Mouse (Mus musculus) heart, embryonic 10.5 days (tissue): ENCODE results near the gene BC049715. TPM values are rescaled to one million over a fixed set of nuclear protein-coding genes. Genes with fewer than 3 reads are reported as not detected.

Source experiments
- DNase-seq: peaks from one replicate; pipeline ENCODE4 v3.0.0-alpha.2; 2017; ENCODE audit warnings: low spot score
- H3K27ac ChIP-seq: fragments of 300-500 bp; sonication (generic); 2 replicates; pipeline ENCODE4 v1.5.1; 2016; ENCODE audit warnings: mild to moderate bottlenecking
- H3K27me3 ChIP-seq: fragments of 300-500 bp; sonication (generic); 2 replicates; pipeline ENCODE4 v1.6.1; 2016; ENCODE audit warnings: mild to moderate bottlenecking; ENCODE audit not compliant: poor library complexity, insufficient read depth, severe bottlenecking
- H3K36me3 ChIP-seq: fragments of 300-500 bp; sonication (generic); 2 replicates; pipeline ENCODE4 v1.6.1; 2016; ENCODE audit warnings: mild to moderate bottlenecking, moderate library complexity
- H3K4me1 ChIP-seq: fragments of 300-500 bp; sonication (generic); 2 replicates; pipeline ENCODE4 v1.6.1; 2016; ENCODE audit warnings: mild to moderate bottlenecking
- H3K4me3 ChIP-seq: fragments of 300-500 bp; sonication (generic); 2 replicates; pipeline ENCODE4 v1.5.1; 2016; ENCODE audit warnings: mild to moderate bottlenecking, moderate library complexity
- H3K9me3 ChIP-seq: fragments of 300-500 bp; sonication (generic); 2 replicates; pipeline ENCODE4 v1.6.1; 2016; ENCODE audit warnings: mild to moderate bottlenecking, moderate library complexity
- WGBS: fragments of 180-500 bp; shearing (Covaris S2); methylation state at CpG from one replicate; pipeline ENCODE4 v1.1.7; 2016; 5-methylcytosine and 5-hydroxymethylcytosine counted together
- polyA plus RNA-seq: library from polyadenylated mRNA; unstranded; fragments of >200 nt; fragmentation: Nextera tagmentation; extraction: Ambion mirVana; gene quantifications from 2 replicates; pipeline ENCODE4 v1.2.1, GENCODE M21; 2016

The BC049715 gene
- polyA plus RNA-seq, 1 experiment from 2014 or later: 2.4 TPM

DNA sequence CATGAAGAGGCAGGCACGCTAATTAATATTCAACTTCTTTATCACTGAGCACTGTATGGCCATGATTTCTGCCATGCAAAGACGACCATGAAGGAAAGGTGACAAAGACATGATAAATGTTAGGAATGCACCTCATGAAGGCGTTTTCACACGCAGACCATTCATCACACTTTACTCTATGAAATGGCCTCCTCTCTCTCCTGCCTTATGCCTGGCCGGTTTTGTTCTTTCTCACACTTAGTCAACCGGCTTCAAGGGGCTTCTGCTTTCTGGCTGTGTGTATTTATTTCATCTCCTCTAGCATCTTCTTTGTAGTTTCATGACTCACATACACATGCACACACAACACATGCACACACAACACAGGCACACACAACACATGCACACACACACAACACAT, 26.2 kb upstream of the BC049715 start:
- Histone ChIP-seq H3K27ac (no peak overlapping the region), H3K4me1 (peaks cover 8% of the 10 kb centered on the region; the same call in 1 of the 2 replicates), H3K9me3 (no peaks in the 10 kb centered on the region), H3K27me3 (no peaks in the 10 kb centered on the region), H3K4me3 (no peak overlapping the region), H3K36me3 (no peaks in the 10 kb centered on the region)
- 84% methylated on average over 6 of the region's 6 CpGs for WGBS
- no peak for DNase-seq

DNA sequence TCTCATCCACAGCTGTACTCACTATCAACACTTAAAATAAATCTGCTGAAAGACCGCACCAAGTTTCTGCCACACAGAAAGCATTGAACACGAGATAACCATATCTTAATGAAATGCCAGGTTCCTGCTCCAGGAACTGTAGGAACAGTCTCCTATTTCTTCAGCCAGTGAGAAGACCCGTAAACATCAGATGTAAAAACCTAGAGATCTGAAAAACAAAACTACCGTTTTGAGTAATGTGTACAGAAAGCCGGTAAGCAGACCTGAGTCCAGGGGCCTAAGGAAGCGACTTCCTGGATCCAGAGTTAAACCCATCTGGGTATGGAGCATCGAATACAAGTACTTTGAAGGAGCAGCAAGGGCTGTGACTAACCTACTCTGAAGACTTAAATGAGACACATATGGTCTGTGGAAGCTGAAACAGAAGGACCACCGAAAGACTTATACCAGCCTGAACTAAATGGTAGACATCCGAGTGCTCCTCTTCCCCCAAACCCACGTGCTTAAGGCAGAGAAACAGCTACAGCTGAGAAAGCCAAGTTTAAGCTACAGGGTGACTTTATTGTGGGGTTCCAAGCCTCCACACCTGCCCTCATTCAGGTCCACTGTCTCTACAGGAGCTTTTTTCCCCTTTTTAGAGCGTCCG, 24.2 kb upstream of the BC049715 start:
- DNase-seq: no peak
- H3K4me1 ChIP-seq: peaks cover 13% of the 10 kb centered on the region; the same call in 1 of the 2 replicates
- H3K9me3 ChIP-seq: no peaks in the 10 kb centered on the region
- WGBS: 13% methylated on average over 12 of the region's 12 CpGs
- H3K36me3 ChIP-seq: no peaks in the 10 kb centered on the region
- peak overlapping the region; percentile 73 for H3K4me3 ChIP-seq
- peak overlapping the region; percentile 98 for H3K27ac ChIP-seq
- H3K27me3 ChIP-seq: no peaks in the 10 kb centered on the region

DNA sequence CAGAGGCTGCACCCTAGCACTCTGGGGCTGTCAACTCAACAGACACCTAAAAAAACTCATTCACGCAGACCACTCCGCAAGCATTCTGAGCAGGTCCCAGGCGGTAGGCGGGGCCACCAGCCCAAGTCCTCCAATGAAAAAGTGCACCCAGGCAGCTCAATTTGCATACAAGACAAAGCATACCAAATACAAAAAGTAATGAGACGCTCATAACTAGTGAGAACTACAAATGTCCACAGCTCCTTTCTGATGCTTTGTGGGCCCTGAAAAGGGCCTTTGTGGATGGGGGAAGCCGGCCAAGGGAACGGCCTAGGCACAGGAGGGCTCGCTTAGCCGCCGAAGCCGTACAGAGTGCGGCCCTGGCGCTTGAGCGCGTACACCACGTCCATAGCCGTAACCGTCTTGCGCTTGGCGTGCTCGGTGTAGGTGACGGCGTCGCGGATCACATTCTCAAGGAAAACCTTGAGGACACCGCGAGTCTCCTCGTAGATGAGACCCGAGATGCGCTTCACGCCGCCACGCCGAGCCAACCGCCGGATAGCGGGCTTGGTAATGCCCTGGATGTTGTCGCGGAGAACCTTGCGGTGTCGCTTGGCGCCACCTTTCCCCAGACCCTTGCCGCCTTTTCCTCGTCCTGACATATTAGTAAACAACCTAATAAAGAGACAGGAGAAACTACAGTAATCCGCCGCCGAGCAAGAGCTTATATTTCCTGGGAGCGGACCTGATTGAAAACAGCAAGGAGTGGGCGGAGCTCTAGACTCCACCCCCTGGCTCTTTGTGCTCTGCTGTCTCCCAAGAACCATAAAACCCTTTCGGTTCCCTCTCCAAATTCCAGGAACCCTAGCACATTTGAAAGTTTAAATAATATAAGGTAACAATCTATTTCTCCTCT, 23.4 kb upstream of the BC049715 start, which contains the start of gene Hist4h4:
TSS of gene Hist4h4 (minus strand) at position 677 of the 895 bp plus-strand sequence.
- H3K27ac ChIP-seq: peak within 1 kb of the TSS; percentile 98
- H3K27me3 ChIP-seq: no peaks in the 10 kb centered on the region
- H3K9me3 ChIP-seq: no peaks in the 10 kb centered on the region
- H3K36me3 ChIP-seq: no peaks in the 10 kb centered on the region
- H3K4me1 ChIP-seq: peaks cover 16% of the 10 kb centered on the region; the same call in 1 of the 2 replicates
- peak; percentile 95 for DNase-seq
- peak within 1 kb of the TSS; percentile 73 for H3K4me3 ChIP-seq
- WGBS: under 1% methylated on average over 50 of the region's 50 CpGs

DNA sequence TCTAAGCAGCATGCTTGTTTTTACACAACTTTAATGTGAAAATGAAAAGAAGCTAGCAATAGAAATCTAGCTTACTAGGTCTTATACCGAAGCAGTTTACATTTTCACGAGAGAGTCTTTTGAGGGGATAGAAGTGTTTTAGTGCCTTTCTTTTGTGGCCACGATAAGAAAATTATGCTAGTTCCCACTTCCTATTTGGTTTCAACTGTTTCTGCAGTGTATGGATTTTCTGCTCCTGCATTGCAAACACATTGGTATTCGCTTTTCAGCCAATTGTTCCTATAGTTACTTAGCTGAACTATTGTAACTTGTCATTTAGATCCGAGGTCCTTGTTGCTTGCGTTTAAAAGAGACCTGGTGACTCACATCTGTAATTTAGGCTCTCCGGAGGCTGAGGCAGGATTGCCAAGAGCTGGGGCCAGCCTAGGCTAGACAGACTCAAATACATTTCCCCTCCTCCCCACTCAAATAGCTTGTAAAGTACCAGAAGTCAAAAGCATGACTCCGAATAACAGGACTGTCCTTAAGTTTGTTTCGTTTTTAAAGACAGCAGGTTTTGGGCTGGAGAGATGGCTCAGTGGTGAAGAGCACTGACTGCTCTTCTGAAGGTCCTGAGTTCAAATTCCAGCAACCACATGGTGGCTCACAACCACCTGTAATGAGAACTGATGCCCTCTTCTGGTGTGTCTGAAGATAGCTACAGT, 22.6 kb upstream of the BC049715 start:
- Histone ChIP-seq H3K27ac (peak overlapping the region; percentile 98), H3K27me3 (no peaks in the 10 kb centered on the region), H3K9me3 (no peaks in the 10 kb centered on the region), H3K4me1 (peaks cover 24% of the 10 kb centered on the region), H3K4me3 (peak overlapping the region; percentile 73), H3K36me3 (no peaks in the 10 kb centered on the region)
- WGBS: 38% methylated on average over 9 of the region's 9 CpGs
- no peak for DNase-seq

DNA sequence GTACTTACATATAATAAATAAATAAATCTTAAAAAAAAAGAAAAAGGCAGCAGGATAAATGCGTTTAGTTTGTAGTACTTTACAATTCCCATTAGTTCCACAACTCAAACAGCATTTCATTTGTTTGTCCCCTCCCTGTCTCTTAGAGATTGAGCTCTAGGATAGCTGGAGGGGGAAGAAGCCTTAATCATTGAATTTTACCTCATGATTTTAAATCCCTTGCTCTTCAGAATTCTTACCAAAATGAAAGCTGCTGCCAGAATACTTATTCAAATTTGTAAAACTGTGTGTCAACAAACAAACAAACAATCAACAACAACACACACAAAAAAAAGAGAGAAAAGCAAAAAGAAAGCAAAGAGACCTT, 22.0 kb upstream of the BC049715 start:
- 75% methylated on average over 1 of the region's 1 CpGs for WGBS
- Histone ChIP-seq H3K27ac (no peak overlapping the region), H3K4me1 (peaks cover 24% of the 10 kb centered on the region), H3K27me3 (no peaks in the 10 kb centered on the region), H3K9me3 (no peaks in the 10 kb centered on the region), H3K36me3 (no peaks in the 10 kb centered on the region), H3K4me3 (no peak overlapping the region)
- no peak for DNase-seq

DNA sequence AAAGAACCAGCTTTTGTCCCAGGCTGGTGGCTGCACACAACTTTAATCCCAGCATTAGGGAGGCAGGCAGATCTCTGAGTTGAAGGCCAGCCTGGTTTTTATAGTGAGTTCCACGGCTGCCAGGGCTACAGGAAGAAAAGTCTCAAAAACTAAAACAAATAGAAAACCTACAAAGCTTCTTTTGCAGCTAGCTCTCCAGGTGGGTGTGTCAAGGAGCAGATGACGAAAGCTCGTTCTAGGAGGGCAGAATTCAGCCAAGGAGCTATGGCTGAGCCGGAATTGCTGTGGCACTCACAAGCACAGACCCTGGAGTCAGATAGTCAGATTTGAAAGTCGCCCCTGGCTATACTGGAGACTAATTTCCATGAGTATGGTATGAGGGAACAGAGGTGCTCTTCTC, 20.6 kb upstream of the BC049715 start:
- H3K27ac ChIP-seq: peak overlapping the region; percentile 87
- peak overlapping the region; percentile 85 for H3K4me3 ChIP-seq
- H3K9me3 ChIP-seq: no peaks in the 10 kb centered on the region
- no peaks in the 10 kb centered on the region for H3K36me3 ChIP-seq
- peaks cover 24% of the 10 kb centered on the region for H3K4me1 ChIP-seq
- no peaks in the 10 kb centered on the region for H3K27me3 ChIP-seq
- DNase-seq: no peak
- WGBS: 65% methylated on average over 5 of the region's 5 CpGs

DNA sequence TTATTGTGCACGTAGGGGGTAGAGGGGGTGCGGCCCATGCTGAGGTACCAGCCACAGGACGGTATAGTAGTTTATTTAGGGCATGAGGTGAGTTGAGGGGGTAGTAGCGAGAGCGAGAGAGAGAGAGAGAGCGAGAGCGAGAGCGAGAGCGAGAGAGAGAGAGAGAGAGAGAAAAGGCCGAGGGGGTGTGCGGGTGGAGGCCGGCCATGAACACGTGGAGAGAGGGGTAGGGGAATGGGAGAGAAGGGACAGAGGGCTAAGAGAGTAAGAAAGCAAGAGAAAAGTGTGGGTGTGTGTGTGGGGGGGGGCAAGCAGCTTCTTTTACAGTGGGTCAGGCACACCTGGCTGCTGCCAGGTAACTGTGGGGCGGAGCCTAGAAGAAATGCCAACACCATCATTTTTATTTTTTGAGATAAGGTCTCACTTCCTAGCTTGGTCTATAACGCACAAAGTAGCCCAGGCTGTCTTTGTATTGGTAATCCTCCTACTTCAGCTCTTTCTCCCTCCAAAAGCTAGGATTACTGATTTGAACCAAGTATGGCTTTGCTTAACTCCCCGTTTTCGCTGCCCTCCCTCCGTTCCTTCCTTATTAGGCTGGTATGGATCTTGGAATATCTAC, 19.9 kb upstream of the BC049715 start:
- Histone ChIP-seq H3K27ac (peak overlapping the region; percentile 87), H3K9me3 (no peaks in the 10 kb centered on the region)

DNA sequence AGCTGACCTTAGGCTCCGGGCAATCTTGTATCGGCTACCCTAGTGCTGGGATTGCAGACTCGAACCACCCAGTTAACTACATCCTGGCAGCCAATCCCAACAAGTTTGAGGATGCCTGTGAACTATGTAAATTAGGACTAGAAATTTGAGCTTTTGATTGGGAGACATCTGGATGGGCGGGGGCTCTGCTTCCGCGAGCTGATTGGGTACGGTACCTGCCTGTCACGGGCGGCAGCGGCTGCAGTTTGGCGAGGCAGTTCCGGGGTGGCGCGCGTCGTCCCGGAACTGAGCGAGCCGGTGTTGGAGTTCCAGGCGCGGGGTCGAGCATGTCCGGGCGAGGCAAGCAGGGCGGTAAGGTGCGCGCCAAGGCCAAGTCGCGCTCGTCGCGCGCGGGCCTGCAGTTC, 19.4 kb upstream of the BC049715 start, which contains the start of gene H2afj:
TSS of gene H2afj (plus strand) at position 231 of the 404 bp plus-strand sequence.
- Histone ChIP-seq H3K4me3 (peak within 1 kb of the TSS; percentile 85), H3K27ac (peak within 1 kb of the TSS; percentile 87), H3K4me1 (peaks cover 22% of the 10 kb centered on the region), H3K9me3 (no peaks in the 10 kb centered on the region), H3K36me3 (peaks cover 11% of the 10 kb centered on the region), H3K27me3 (no peaks in the 10 kb centered on the region)
- under 1% methylated on average over 34 of the region's 34 CpGs for WGBS
- peak; percentile 98 for DNase-seq

More for the DNA sequence above, 19.9 kb upstream of the BC049715 start:
- peak overlapping the region; percentile 85 for H3K4me3 ChIP-seq
- peaks cover 7% of the 10 kb centered on the region for H3K36me3 ChIP-seq
- DNase-seq: no peak
- 32% methylated on average over 18 of the region's 18 CpGs for WGBS
- H3K4me1 ChIP-seq: peaks cover 24% of the 10 kb centered on the region
- no peaks in the 10 kb centered on the region for H3K27me3 ChIP-seq

DNA sequence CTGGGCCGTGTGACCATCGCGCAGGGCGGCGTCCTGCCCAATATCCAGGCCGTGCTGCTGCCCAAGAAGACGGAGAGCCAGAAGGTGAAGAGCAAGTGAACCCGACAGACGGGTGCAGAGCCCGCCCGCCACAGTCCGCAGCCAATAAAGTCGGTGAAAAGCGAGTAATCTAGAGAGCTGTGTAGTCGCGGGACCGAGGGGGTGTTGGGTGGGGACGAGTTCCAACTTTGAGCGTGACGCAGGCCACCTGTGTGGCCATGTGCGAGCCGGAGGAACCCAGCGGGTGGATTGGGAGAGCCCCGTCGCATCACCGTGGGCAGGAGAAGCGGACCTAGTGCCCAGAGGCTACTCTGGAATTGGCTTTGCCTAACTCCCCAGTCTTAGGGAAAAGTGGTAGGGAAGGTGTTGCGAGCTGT, 18.8 kb upstream of the BC049715 start:
- Histone ChIP-seq H3K27me3 (no peaks in the 10 kb centered on the region), H3K4me1 (peaks cover 17% of the 10 kb centered on the region), H3K9me3 (no peaks in the 10 kb centered on the region), H3K4me3 (peak overlapping the region; percentile 85), H3K27ac (peak overlapping the region; percentile 87), H3K36me3 (peaks cover 16% of the 10 kb centered on the region)
- no peak for DNase-seq
- under 1% methylated on average over 28 of the region's 28 CpGs for WGBS

DNA sequence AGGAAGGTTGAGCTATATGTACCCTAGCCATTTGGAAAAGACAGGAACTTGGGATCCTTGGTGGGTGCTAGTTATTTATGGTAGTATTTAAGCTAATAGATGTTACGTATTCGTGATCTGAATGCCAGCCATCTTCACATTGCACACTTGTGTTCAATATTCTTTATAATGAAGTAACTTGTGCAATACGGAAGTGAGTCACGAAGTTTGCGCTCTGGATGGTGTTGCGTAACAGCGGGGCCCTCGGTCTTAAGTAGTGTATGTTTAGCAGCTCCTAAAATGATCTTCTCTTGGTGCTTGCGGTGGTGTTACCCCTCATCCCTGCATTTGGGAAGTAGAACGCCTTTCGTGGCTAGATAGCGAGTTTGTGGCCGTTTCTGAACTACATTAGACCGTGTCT, 18.3 kb upstream of the BC049715 start:
- 25% methylated on average over 14 of the region's 14 CpGs for WGBS
- peak overlapping the region; percentile 85 for H3K4me3 ChIP-seq
- H3K4me1 ChIP-seq: peaks cover 17% of the 10 kb centered on the region
- no peaks in the 10 kb centered on the region for H3K27me3 ChIP-seq
- H3K9me3 ChIP-seq: no peaks in the 10 kb centered on the region
- H3K27ac ChIP-seq: peak overlapping the region; percentile 87
- H3K36me3 ChIP-seq: peaks cover 21% of the 10 kb centered on the region
- no peak for DNase-seq

DNA sequence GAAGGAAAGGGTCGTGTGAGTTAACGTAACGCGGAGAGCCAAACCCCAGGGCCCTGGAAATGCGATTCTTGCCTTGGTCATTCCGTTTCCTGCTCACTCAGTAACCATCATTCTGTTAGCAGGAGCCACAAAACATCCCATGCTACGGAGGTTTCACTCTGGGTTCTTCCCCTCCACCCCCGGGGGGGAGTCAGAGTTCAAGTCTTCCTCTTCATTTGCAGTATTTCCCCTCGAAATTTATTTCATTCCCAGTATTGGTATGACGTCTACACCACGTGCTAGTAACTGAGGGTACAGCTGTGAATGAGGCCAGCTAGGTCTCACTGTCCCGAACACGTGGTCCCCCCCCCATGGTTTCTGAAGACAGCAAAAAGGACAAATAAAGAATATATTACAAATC, 17.8 kb upstream of the BC049715 start:
- H3K4me3 ChIP-seq: peak overlapping the region; percentile 85
- peaks cover 17% of the 10 kb centered on the region for H3K4me1 ChIP-seq
- no peaks in the 10 kb centered on the region for H3K9me3 ChIP-seq
- H3K27ac ChIP-seq: no peak overlapping the region
- no peaks in the 10 kb centered on the region for H3K27me3 ChIP-seq
- peaks cover 27% of the 10 kb centered on the region for H3K36me3 ChIP-seq
- WGBS: 69% methylated on average over 13 of the region's 13 CpGs
- DNase-seq: no peak

DNA sequence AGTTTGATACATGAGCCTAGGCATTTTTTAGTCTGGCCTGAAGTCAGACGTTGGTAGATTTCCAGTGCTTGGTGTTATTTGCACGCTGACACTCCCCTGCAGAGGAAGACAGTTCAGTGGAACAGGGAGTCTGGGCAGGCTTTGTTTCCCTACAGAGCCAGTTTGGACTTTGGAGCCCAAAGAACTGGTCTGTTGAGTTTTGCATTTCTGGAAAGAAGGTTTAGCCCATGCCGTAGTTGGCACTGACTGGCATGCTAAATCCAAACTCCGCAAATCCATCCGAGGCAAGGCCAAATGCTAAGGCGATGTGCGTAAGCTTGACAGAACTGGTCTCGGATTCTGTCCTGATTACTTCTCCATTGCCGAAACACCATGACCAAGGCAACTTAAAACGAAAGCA, 16.2 kb upstream of the BC049715 start:
- no peaks in the 10 kb centered on the region for H3K27me3 ChIP-seq
- 90% methylated on average over 10 of the region's 10 CpGs for WGBS
- DNase-seq: no peak
- H3K36me3 ChIP-seq: peaks cover 40% of the 10 kb centered on the region
- H3K9me3 ChIP-seq: no peaks in the 10 kb centered on the region
- no peak overlapping the region for H3K4me3 ChIP-seq
- no peak overlapping the region for H3K27ac ChIP-seq
- H3K4me1 ChIP-seq: peaks cover 17% of the 10 kb centered on the region
